Mouse (Mus musculus) heart, postnatal 0 days (tissue): ENCODE results near the gene U2af1l4. TPM values are rescaled to one million over a fixed set of nuclear protein-coding genes. Genes with fewer than 3 reads are reported as not detected.

Source experiments
- ATAC-seq: fragments of 200-750 bp; cut with Nextera tagmentation; 2 replicates; pipeline ENCODE4 v1.8.0; 2017; ENCODE audit warnings: low read depth, moderate number of reproducible peaks, moderate library complexity; ENCODE audit not compliant: insufficient read depth
- DNase-seq: peaks from one replicate; pipeline ENCODE4 v3.0.0-alpha.2; 2016; ENCODE audit warnings: low spot score
- H3K27ac ChIP-seq: fragments of 300-500 bp; sonication (generic); 2 replicates; pipeline ENCODE4 v1.5.1; 2014; ENCODE audit warnings: low read depth, mild to moderate bottlenecking
- H3K27me3 ChIP-seq: fragments of 300-500 bp; sonication (generic); 2 replicates; pipeline ENCODE4 v1.6.1; 2014; ENCODE audit warnings: low read length, mixed read lengths; ENCODE audit not compliant: control insufficient read depth, insufficient read depth
- H3K36me3 ChIP-seq: fragments of 300-500 bp; sonication (generic); replicated peaks from 2 replicates; pipeline ENCODE4 v1.6.1; 2014; ENCODE audit warnings: low read length, mixed read lengths; ENCODE audit not compliant: control insufficient read depth, insufficient read depth
- H3K4me1 ChIP-seq: fragments of 300-500 bp; sonication (generic); 2 replicates; pipeline ENCODE4 v1.6.1; 2014; ENCODE audit warnings: antibody characterized with exemption; ENCODE audit not compliant: control insufficient read depth, insufficient read depth
- H3K4me2 ChIP-seq: fragments of 300-500 bp; sonication (generic); 2 replicates; pipeline ENCODE4 v1.6.1; 2014; ENCODE audit warnings: low read depth, mild to moderate bottlenecking, low read length, moderate library complexity
- H3K4me3 ChIP-seq: fragments of 300-500 bp; sonication (generic); 2 replicates; pipeline ENCODE4 v1.5.1; 2014; ENCODE audit warnings: low read depth, low read length
- H3K9ac ChIP-seq: fragments of 300-500 bp; sonication (generic); replicated peaks from 2 replicates; pipeline ENCODE4 v1.6.1; 2014; ENCODE audit warnings: low read depth, low read length, mixed read lengths
- H3K9me3 ChIP-seq: fragments of 300-500 bp; sonication (generic); replicated peaks from 2 replicates; pipeline ENCODE4 v1.6.1; 2016; ENCODE audit warnings: low read length; ENCODE audit not compliant: control insufficient read depth
- CTCF ChIP-seq: IDR thresholded peaks from 2 replicates; pipeline ENCODE4 v1.5.1; 2016; ENCODE audit warnings: antibody characterized with exemption, control low read depth, low read depth
- EP300 ChIP-seq: IDR thresholded peaks from 2 replicates; pipeline ENCODE4 v1.6.1; 2016; ENCODE audit warnings: antibody characterized with exemption, low read depth
- WGBS: fragments of 180-500 bp; shearing (Covaris S2); extraction: QIAGEN DNeasy Blood & Tissue Kit; methylation state at CpG from one replicate; pipeline ENCODE4 v1.1.7; 2014; 5-methylcytosine and 5-hydroxymethylcytosine counted together
- polyA plus RNA-seq: library from polyadenylated mRNA; unstranded; fragments of >200 nt; fragmentation: Nextera tagmentation; extraction: Ambion mirVana; gene quantifications from 2 replicates; pipeline ENCODE4 v1.2.1, GENCODE M21; 2015
- total RNA-seq: library from RNA; depleted of rRNA; stranded (reverse); fragments of >200 nt; gene quantifications from 2 replicates; pipeline ENCODE4 v1.2.3, GENCODE M21; 2014; ENCODE audit warnings: low replicate concordance; rRNA removed

The U2af1l4 gene
- 36.9 and 41.9 TPM in 2 replicates for total RNA-seq
- 120 and 123 TPM in 2 replicates for polyA plus RNA-seq

- H3K4me3 ChIP-seq: peak within 1 kb of the TSS; percentile 78
- peak within 1 kb of the TSS; percentile 94 for H3K27ac ChIP-seq
- peaks cover 14% of the 10 kb centered on the region for H3K4me1 ChIP-seq
- peaks cover 42% of the 10 kb centered on the region for H3K36me3 ChIP-seq
- TF ChIP-seq CTCF: no peak
- TF ChIP-seq EP300: no peak
- H3K9me3 ChIP-seq: no peaks in the 10 kb centered on the region
- H3K4me2 ChIP-seq: peak within 1 kb of the TSS; percentile 75
- peak; percentile 99 for DNase-seq
- under 1% methylated on average over 45 of the region's 45 CpGs for WGBS
- H3K27me3 ChIP-seq: no peaks in the 10 kb centered on the region
- H3K9ac ChIP-seq: peak within 1 kb of the TSS; percentile 79
- ATAC-seq: peak; percentile 89
Measured at GRCm38 (mm10) chr7:30563117-30563905, at the start of gene U2af1l4, which contains the start of the genes Gm49396 and Psenen. TSS of gene U2af1l4 (plus strand) at chr7:30563301. TSS of gene Gm49396 (plus strand) at chr7:30563344. TSS of gene Psenen (minus strand) at chr7:30563627.

- no peaks in the 10 kb centered on the region for H3K36me3 ChIP-seq
- H3K4me3 ChIP-seq: no peak overlapping the region
- H3K27ac ChIP-seq: no peak overlapping the region
- no peaks in the 10 kb centered on the region for H3K9me3 ChIP-seq
- TF ChIP-seq EP300: no peak
- no peak for TF ChIP-seq CTCF
- H3K27me3 ChIP-seq: no peaks in the 10 kb centered on the region
- no peak for ATAC-seq
- H3K4me2 ChIP-seq: no peak overlapping the region
- WGBS: 43% methylated on average over 24 of the region's 24 CpGs
- H3K9ac ChIP-seq: no peak overlapping the region
- no peaks in the 10 kb centered on the region for H3K4me1 ChIP-seq
- DNase-seq: no peak
Measured at GRCm38 (mm10) chr7:30515003-30515760, 47.9 kb upstream of the U2af1l4 start.

DNA sequence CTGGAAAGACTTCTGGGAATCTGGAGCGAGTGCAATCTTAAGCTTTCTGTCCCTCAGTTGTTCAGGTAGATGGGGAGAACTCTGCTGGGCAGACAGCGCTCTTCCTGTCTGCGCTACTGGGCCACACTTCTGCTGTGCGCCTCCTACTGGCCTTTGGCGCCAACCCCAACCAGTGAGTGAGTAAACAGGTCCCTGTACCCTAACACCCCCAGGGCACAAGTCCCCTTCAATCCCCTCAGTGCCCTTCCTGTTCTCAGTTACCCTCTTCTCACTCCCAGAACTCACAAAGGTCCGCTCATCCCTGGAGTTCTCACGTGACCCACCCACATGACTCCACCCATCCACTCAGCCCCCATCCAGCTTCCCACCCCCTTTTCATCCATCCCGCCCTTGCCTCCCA is 44.8 kb upstream of the U2af1l4 start:
- Histone ChIP-seq H3K27me3 (no peaks in the 10 kb centered on the region), H3K9ac (no peak overlapping the region)
- no peak for DNase-seq

GRCm38 (mm10) chr7:30520396-30520795 is 42.7 kb upstream of the U2af1l4 start:
- Histone ChIP-seq H3K27me3 (no peaks in the 10 kb centered on the region), H3K4me1 (no peaks in the 10 kb centered on the region), H3K27ac (no peak overlapping the region), H3K4me3 (no peak overlapping the region), H3K9me3 (no peaks in the 10 kb centered on the region), H3K4me2 (no peak overlapping the region), H3K9ac (no peak overlapping the region), H3K36me3 (peaks cover 12% of the 10 kb centered on the region)
- DNase-seq: no peak
- ATAC-seq: no peak
- 78% methylated on average over 4 of the region's 4 CpGs for WGBS
- no peak for TF ChIP-seq CTCF
- TF ChIP-seq EP300: no peak

More for the DNA sequence above, 44.8 kb upstream of the U2af1l4 start:
- Histone ChIP-seq H3K4me3 (no peak overlapping the region), H3K27ac (no peak overlapping the region), H3K4me1 (no peaks in the 10 kb centered on the region), H3K9me3 (no peaks in the 10 kb centered on the region), H3K36me3 (peaks cover under 1% of the 10 kb centered on the region; the same call in 1 of the 2 replicates), H3K4me2 (no peak overlapping the region)
- 31% methylated on average over 8 of the region's 8 CpGs for WGBS
- ATAC-seq: no peak
- no peak for TF ChIP-seq EP300
- no peak for TF ChIP-seq CTCF

DNA sequence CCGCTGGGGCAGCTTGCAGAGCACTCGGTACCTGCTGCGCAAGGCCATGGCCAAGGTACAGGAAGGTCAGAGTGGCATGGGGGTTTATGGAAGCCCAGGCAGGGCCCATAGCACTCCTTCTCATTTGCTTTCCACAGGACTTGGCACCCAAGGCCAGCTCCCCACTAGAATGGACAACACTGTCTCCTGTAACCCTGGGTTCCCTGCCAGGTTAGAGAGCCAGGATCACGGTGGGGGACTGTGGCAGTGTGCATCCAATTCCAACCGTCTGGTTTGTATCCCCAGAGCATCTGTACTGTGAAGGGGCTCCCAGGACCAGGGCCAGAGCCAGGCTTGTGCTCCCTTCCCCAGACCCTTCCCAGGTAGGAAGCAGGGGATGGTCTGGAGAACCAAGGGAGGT is 42.2 kb upstream of the U2af1l4 start:
- Histone ChIP-seq H3K36me3 (peaks cover 13% of the 10 kb centered on the region), H3K4me1 (no peaks in the 10 kb centered on the region), H3K27ac (no peak overlapping the region), H3K27me3 (no peaks in the 10 kb centered on the region), H3K9ac (no peak overlapping the region), H3K4me3 (no peak overlapping the region), H3K4me2 (no peak overlapping the region), H3K9me3 (no peaks in the 10 kb centered on the region)
- no peak for TF ChIP-seq EP300
- no peak for TF ChIP-seq CTCF
- 82% methylated on average over 5 of the region's 5 CpGs for WGBS
- ATAC-seq: no peak
- no peak for DNase-seq
